Mouse (Mus musculus) lung, adult 18-20 months (tissue): ENCODE measurements around the gene Coa7.
A peak's percentile ranks its signal among the peaks of the same experiment; 100 is the strongest.

Source experiments
- DNase-seq, 2 experiments: peaks; one replicate each; pipeline ENCODE4 v3.0.0; 2022; ENCODE audit warnings: mixed read lengths in 2 of 2

Coa7 gene

GRCm38 (mm10) chr4:108327730-108328484 is at the start of gene Coa7:
Coa7 (plus strand) TSS chr4:108328140.
- peak; percentile 95 to 96 for DNase-seq

- no peak for DNase-seq
These were observed 27.7 kb upstream of the Coa7 start for GRCm38 (mm10) chr4:108300266-108300665.

GRCm38 (mm10) chr4:108300670-108301373 is 27.1 kb upstream of the Coa7 start, which contains the start of gene Zyg11b:
Zyg11b (minus strand) TSS chr4:108301096.
- peak; percentile 87 to 88 for DNase-seq

- DNase-seq, result no peak
These were observed 25.5 kb upstream of the Coa7 start for GRCm38 (mm10) chr4:108302296-108302890.

- no peak for DNase-seq
These were observed 17.2 kb upstream of the Coa7 start for GRCm38 (mm10) chr4:108310706-108311105.

GRCm38 (mm10) chr4:108314041-108314440 is 13.9 kb upstream of the Coa7 start:
- DNase-seq, result no peak

GRCm38 (mm10) chr4:108317656-108318605 is 10.0 kb upstream of the Coa7 start:
- no peak for DNase-seq

GRCm38 (mm10) chr4:108318649-108319615 is 9.0 kb upstream of the Coa7 start:
- DNase-seq, result no peak

- no peak for DNase-seq
These were observed 8.2 kb upstream of the Coa7 start for GRCm38 (mm10) chr4:108319747-108320146.

- no peak for DNase-seq
These were observed 7.1 kb upstream of the Coa7 start for GRCm38 (mm10) chr4:108320627-108321380.

- DNase-seq, result no peak
These were observed 4.4 kb upstream of the Coa7 start for GRCm38 (mm10) chr4:108323588-108323987.

GRCm38 (mm10) chr4:108327071-108327579 is 815 bp upstream of the Coa7 start:
- DNase-seq, result peak in 1 of 2 experiments; percentile 28

GRCm38 (mm10) chr4:108329840-108330239 is 1.9 kb downstream of the Coa7 start:
- no peak for DNase-seq

GRCm38 (mm10) chr4:108332041-108332440 is 4.1 kb downstream of the Coa7 start:
- no peak for DNase-seq

GRCm38 (mm10) chr4:108335413-108335812 is 7.5 kb downstream of the Coa7 start:
- DNase-seq, result no peak

- DNase-seq, result no peak
These were observed 8.8 kb downstream of the Coa7 start for GRCm38 (mm10) chr4:108336765-108337164.

- DNase-seq, result no peak
These were observed 9.9 kb downstream of the Coa7 start for GRCm38 (mm10) chr4:108337817-108338216.

- DNase-seq, result no peak
These were observed 10.4 kb downstream of the Coa7 start for GRCm38 (mm10) chr4:108338321-108338733.

GRCm38 (mm10) chr4:108338811-108339210 is 10.9 kb downstream of the Coa7 start:
- DNase-seq, result no peak

- peak in 1 of 2 experiments; percentile 50 for DNase-seq
These were observed 11.3 kb downstream of the Coa7 start for GRCm38 (mm10) chr4:108339277-108339690.
